Mouse (Mus musculus) brain, embryonic 14.5 days (tissue): ENCODE results near the gene P4ha2. TPM values are rescaled to one million over a fixed set of nuclear protein-coding genes. Genes with fewer than 3 reads are reported as not detected.

Source experiments
- DNase-seq: peaks from one replicate; pipeline ENCODE4 v3.0.0-alpha.2; 2011; ENCODE audit warnings: low read depth
- CTCF ChIP-seq: fragments of 200-500 bp; IDR thresholded peaks from 2 replicates; pipeline ENCODE4 v1.5.1; 2012; ENCODE audit warnings: inconsistent platforms, mild to moderate bottlenecking, moderate library complexity, borderline replicate concordance; ENCODE audit not compliant: insufficient read depth, insufficient read length; ENCODE audit errors: extremely low read depth
- POLR2A ChIP-seq: fragments of 200-500 bp; IDR thresholded peaks from 2 replicates; pipeline ENCODE4 v1.6.1; 2012; ENCODE audit warnings: mild to moderate bottlenecking, inconsistent platforms, borderline replicate concordance; ENCODE audit not compliant: poor library complexity, insufficient read depth, insufficient read length, severe bottlenecking; ENCODE audit errors: extremely low read depth
- polyA plus RNA-seq: library from polyadenylated mRNA; depleted of rRNA; stranded (reverse); fragments of >200 nt; gene quantifications from 2 replicates; pipeline ENCODE4 v1.2.3, GENCODE M21; 2012

The P4ha2 gene
- polyA plus RNA-seq, 1 experiment = 15.0 TPM

DNA sequence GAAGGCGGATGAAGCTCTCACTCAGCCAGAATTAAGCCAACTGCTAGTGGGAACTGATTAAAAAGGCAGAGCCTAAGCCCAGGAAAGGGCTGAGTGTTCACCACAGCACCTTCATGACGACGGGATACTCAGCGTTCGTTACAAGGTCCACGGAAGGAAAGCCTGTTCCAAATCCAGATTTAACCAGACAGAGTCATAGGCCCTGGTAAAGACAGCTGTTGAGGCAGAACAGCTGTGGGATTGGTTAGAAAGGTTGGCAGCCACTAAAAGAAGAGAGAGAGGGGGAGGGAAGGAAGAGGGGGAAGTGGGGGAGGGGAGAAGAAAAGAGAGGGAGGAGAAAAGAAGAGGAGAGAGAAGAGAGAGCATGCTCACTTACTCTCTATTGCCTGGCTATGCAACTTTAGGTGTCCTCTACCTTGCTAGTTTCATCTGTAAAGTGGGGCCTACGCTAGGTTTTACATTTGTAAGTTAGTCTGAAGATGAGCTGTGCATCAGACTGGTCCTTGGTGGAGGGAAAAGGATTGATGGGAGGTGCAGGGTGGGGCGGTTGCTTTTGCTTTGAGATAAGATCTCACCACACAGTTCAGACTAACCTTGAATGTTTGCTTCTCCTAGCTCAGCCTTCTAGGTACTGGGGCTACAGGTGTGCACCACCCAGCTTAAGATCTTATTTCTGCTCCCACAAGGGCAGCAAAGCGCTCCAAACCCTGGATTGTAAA lies 37.0 kb upstream of the P4ha2 start:
- TF ChIP-seq POLR2A (no peak), CTCF (no peak)
- peak; percentile 38 for DNase-seq

DNA sequence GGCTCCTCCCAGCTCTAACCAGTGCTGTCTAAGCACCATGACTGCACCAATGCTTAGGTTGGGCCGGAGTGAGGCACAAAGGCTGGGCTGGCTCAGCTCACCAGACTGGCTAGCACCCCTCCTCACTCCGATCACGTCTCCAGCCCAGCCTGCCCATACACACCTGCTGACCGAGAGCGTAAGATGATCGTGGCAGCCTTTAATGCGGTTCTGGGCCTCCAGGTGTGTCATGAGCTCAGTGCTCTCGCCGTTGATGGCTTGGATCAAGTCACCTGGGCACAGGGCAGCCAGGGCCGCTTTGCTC lies 36.5 kb upstream of the P4ha2 start:
- TF ChIP-seq CTCF (no peak), POLR2A (no peak)
- no peak for DNase-seq

DNA sequence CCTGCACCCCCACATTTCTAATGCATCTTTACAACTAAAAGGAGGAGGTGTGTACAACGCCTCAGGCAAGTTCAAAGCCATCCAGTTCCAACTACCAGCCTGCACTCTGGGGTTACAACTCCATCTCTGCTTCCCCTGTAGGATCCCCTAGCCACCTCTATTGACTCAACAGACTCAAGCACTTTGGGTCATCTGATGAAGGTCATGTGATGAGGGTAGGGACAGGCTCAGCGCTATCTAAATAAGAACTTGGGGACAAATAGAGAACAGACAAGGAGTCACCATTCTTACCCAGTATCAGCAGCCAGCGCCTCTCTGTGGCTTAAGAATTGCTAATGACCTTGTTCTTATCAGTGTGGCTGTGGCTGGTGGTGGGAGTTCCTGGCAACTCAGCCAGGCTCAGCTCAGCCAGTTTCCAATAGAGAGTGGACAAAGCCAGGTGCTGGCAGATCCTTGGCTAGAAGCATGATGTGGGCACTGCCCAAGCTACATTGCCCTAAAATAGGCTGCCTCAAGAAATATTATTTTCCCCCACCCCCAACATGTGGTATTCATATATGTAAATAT lies 35.4 kb upstream of the P4ha2 start:
- TF ChIP-seq POLR2A = no peak
- no peak for TF ChIP-seq CTCF
- no peak for DNase-seq

DNA sequence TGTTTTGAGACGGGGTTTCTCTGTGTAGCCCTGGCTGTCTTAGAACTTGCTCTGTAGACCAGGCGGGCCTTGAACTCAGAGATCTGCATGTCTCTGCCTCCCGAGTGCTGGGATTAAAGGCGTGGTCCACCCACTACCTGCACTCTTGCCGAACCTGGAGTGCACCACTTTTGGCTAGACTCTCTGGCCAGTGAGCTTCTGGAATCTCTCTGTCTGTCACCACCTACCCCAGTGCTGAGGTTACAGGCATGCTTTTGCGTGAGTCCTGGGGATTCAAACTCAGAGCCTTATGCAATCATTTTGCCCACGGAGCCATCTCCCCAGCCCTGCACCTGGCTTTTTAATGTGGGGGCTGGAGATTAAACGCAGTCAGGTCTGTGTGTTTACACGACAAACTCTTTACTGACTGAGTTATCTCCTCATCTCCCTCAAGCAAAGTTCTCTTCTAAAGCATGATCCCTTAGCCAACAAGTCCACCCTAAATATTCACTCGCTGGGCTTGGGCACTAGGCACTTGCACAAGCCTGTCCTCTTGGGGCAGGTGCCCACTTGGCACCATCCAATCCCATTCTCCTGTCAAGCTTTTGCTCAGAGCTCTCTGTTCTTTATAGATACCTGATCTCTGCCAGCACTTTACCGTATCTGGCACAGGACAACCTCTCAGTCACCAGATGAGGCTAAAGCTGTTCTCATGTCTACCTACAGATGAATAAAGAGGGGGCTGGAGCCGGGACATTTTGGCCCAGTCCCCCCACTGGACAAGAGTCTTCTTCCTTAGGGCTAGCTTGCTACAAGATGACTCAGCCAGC lies 34.6 kb upstream of the P4ha2 start:
- TF ChIP-seq CTCF (no peak), POLR2A (no peak)
- no peak for DNase-seq

DNA sequence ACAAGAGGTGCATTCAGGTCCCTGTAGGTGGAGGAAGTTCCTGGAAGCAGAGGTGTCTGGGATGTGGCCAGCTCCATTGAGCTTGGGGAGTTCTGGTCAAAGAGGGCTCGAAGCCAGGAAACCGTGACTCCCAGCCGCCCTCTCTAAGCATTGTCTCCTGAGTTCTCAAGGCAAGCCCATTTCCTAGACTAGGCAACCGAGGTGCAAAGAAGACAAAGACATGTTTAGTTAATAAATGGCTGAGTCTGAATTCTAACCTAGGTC lies 34.0 kb upstream of the P4ha2 start:
- TF ChIP-seq POLR2A (no peak), CTCF (no peak)
- no peak for DNase-seq

DNA sequence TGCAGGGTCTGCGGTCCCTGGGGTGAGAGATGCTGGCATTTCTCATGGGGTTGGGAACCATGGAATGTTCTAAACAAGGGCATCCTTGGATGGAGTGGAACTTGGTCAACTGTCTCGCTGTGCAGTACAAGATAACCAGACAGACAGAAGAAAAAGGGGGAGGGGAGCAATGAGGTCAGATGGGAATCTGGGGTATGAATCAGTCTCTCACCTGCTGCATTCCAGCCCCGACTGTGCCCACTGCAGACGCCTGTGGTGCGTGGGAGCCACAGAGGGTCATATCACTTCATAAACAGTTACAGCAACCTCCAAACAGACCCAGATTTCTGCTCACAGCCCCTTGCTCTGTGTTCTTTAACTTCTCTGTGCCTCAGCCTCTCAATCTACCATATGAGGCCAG lies 33.5 kb upstream of the P4ha2 start:
- TF ChIP-seq CTCF = no peak
- TF ChIP-seq POLR2A = no peak
- DNase-seq = no peak

DNA sequence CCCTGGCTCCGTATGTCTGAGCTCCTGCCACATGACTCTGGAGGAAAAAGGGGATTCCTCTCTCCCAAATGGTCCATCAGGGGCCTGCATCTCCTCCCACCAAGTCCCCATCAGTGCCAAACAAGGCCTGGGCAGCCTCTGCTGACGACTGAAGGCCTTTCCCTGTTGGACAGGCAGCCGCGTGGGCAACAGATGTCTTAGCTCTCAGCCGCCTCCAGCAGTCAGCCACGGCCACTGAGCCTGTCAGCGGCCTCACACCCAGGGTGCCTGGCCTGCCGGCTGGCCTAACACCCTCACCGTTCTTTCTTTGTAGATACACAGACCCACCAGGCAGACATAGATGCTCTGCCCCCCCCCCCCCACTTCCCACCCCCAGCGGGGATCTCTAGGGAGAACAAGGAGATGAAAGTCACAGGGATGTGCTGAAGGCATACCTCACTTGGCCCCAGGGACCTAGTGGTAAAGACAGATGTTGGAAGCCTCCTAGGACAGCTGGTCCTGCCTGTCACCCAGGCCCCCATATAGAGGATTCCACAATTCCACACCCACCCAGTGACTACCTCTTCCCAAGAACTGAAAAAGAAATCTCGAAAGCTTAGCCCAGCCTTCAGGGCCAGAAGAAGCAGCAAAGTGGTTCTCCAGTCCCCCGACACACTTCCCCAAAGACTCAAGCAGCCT lies 32.4 kb upstream of the P4ha2 start:
- peak; percentile 44 for DNase-seq
- no peak for TF ChIP-seq POLR2A
- TF ChIP-seq CTCF = no peak

DNA sequence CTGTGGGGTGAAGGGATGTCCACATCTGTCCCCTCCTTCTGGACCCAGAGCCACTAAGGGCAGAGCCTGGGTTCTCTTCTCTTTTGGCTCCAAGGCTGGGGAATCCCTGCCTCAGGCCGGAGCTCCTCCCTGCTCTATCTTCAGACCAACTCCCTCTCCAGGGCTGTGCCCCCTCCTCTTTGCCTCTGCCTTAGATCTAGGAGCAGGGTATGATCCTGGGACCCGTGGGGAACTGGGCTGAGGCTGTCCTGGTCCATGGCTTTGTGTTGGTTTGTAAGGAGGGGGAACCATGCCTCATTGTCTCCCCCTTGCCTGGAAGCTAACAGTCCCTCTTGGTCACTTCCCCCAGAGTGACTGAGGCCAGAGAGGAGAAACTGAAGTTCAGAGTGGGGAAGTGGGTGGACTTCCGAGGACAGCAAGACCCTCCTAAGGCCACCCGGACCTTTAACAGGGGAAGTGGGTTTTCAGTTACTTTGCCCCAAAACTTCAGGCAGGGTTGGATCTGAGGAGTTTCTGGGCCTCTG lies 31.8 kb upstream of the P4ha2 start:
- no peak for DNase-seq
- TF ChIP-seq CTCF (no peak), POLR2A (no peak)

DNA sequence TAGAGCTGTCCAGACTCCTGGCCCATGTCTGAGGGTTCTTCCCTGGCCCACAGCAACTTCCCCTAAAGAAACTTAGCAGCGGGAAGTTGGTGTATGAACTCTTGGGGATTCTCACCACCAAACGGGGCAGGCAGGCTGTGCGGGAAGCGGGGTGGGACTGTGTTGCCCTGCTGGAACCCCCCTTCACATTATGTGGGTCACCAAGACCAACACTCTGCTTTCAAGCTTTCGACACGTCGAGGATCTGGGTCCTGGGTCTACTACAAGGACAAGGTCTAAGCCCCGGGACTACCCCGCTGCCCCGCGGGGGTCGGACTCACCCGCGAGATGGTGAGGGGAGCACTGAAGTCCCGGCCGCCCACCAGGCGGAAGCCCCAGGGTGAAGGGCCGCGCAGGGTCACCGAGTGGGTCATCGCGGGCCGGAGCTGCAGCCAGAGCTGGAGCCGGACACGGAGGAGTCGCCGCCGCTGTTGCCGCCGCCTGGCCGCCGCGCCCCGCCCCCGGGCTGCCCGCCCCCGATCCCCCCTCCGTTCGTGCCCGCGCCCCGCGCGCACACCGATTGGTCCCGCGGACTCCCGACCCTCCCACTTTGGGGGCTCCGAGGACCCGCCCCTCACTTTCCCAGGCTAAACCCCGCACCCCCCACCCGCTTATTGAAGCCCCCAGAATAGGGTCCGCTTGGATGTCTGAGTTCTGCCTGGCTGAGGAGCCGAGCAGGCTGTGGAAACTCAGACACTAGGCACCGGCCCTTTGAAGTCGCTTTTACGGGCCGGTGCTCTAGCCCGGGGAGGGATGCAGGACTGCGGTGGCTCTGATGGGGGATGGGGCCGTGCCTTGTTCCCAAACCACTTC lies 31.1 kb upstream of the P4ha2 start, which contains the start of gene Pdlim4:
TSS of gene Pdlim4 (minus strand) at position 495 of the 852 bp plus-strand sequence.
- DNase-seq = peak; percentile 82

DNA sequence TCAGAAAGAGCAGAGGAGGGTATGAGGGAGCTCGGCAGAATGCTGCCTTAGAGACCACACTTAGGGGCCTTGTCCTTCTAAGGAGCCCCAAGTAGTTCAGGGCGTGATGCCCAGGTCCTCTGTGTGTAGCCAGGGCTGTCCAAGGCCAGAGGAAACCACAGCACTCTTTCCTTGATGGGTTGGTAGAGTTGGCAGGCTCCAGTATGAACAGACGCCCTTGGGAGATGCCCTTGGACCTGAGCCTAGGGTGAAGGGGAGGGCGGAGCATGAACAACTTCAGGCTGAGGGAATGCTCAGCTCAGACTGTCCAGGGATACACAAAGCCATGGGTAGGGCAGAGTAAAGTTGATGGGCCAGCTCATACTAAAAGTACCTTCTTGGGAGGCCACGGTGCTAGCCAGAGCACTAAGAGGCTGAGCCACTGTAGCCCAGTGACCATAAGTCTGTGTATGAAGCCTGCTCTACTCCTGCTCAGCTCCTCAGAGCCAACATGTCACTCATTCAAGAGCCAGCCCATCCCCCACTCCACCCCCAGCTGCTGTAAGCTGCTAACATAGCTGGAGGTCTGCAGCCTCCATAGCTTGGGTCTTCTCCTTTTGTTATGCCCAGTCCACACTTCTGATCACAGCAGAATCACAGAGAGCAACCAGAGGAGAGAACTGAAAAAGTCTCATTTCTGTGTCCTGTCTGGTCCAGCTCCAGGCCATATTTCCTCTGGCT lies 28.0 kb upstream of the P4ha2 start:
- TF ChIP-seq CTCF (no peak), POLR2A (no peak)
- DNase-seq = no peak

More for the DNA sequence above, 31.1 kb upstream of the P4ha2 start, which contains the start of gene Pdlim4:
- TF ChIP-seq POLR2A (peak; percentile 44), CTCF (no peak)
